30 mouse cellular contexts compared by ENCODE assay signal in the genomic region with DNA sequence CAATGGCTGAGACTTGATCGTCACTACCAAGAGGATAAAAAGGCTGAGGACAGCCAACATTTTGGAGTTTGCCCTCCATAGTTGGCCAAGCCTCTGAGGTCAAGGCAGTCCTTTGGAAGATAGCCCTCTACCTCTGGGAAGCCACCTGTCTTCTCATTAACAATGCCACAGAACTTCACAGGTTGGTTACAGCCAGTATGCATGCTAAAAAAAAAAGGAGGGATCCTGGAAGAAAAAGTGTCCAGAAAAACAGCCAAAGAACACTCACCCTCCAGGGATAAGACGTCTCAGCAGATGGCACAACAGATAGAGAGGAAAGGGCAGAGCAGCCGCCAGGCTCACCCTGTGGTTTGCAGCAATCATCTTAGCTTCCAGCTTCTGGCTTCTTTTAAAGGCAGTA.
DNase-seq lines count a peak whose midpoint lies in the region; ATAC-seq and TF ChIP-seq lines count a peak whose summit lies in the region.
"Had no signal": no experiment of that assay in that cellular context is flagged by ENCODE, and none has a peak within 500 bp of the region (broad histone marks: within the 10 kb centered on the region; RNA-seq: fewer than 3 reads in every experiment).

No protein-coding gene starts in this region.

- no peaks in the 10 kb centered on the region for H3K4me1 ChIP-seq in testis, adult 2 months (ENCODE audit: control insufficient read depth, insufficient read depth, low read length)
- H3K4me1 ChIP-seq: forebrain, embryonic 13.5 days; hindbrain, embryonic 15.5 days; midbrain, embryonic 10.5 days; midbrain, embryonic 15.5 days; neural tube, embryonic 15.5 days had no signal

- intact Hi-C loops in heart, postnatal 36 days (cut with DNase I): no loop called here
- intact Hi-C loops in gastrocnemius, postnatal 14 days (cut with DNase I; ENCODE audit: low total_unique reads): no loop called here

- no peaks in the 10 kb centered on the region for H3K36me3 ChIP-seq in testis, adult 2 months (ENCODE audit: control insufficient read depth, insufficient read depth, low read length)
- H3K36me3 ChIP-seq: heart, embryonic 13.5 days; hindbrain, embryonic 10.5 days; hindbrain, embryonic 15.5 days; midbrain, embryonic 10.5 days; midbrain, embryonic 15.5 days; neural tube, embryonic 15.5 days had no signal

- no peak for TF ChIP-seq CTCF in testis, adult 2 months (IDR thresholded peaks at IDR 0.05; ENCODE audit: control insufficient read depth, insufficient read depth, insufficient replicate concordance, low read depth, low read length)

- H3K4me3 ChIP-seq in testis, adult 2 months (ENCODE audit: control insufficient read depth, low read depth, low read length): no peak overlapping the region
- H3K4me3 ChIP-seq: forebrain, embryonic 13.5 days; heart, embryonic 13.5 days; hindbrain, embryonic 10.5 days; hindbrain, embryonic 15.5 days; midbrain, embryonic 10.5 days; midbrain, embryonic 15.5 days; neural tube, embryonic 15.5 days had no signal

- H3K27ac ChIP-seq in testis, adult 2 months (ENCODE audit: control insufficient read depth, insufficient read depth, low read depth, low read length): peak overlapping the region; percentile 88
- H3K27ac ChIP-seq: forebrain, embryonic 13.5 days; heart, embryonic 13.5 days; hindbrain, embryonic 10.5 days; hindbrain, embryonic 15.5 days; liver, embryonic 14.5 days; midbrain, embryonic 10.5 days; midbrain, embryonic 15.5 days; neural tube, embryonic 15.5 days had no signal

- no peak for TF ChIP-seq POLR2A in testis, adult 2 months (IDR thresholded peaks at IDR 0.05; ENCODE audit: control insufficient read depth, low read depth, low read length)

- H3K27me3 ChIP-seq in testis, adult 2 months (ENCODE audit: control insufficient read depth, insufficient read depth, low read length): no peaks in the 10 kb centered on the region
- H3K27me3 ChIP-seq: CH12.LX; forebrain, embryonic 13.5 days; heart, embryonic 13.5 days; hindbrain, embryonic 15.5 days; midbrain, embryonic 15.5 days; neural tube, embryonic 15.5 days had no signal

- DNase-seq in heart, adult 11 months: peak; percentile 35
- DNase-seq in heart, postnatal 36 days: no peak
- no peak for DNase-seq in testis, postnatal 10 days (ENCODE audit: low spot score)
- DNase-seq in cerebellum, adult 9-10 months: peak; percentile 5
- DNase-seq in cerebellum, postnatal 36 days: peak; percentile 7 to 12
- no peak for DNase-seq in gastrocnemius, postnatal 14 days
- DNase-seq: adrenal gland, postnatal 10 days; gastrocnemius, postnatal 25 days; heart, adult 18-20 months; heart, postnatal 10 days; kidney, adult 11 months; kidney, postnatal 10 days; layer of hippocampus, postnatal 36 days; left cerebral cortex, postnatal 4 days; lung, adult 2 months; lung, postnatal 14 days; right cerebral cortex, adult 18-20 months; right cerebral cortex, postnatal 4 days had no signal

- no peak for ATAC-seq in megakaryocyte-erythroid progenitor cell, adult 5-6 weeks (replicated peaks; ENCODE audit: low FRiP score, low TSS enrichment, poor library complexity, severe bottlenecking)
- ATAC-seq: forebrain, embryonic 13.5 days; inflammation-experienced regulatory T-cells, adult 6 months; midbrain, embryonic 15.5 days had no signal

Comparison
In these comparisons a context has a peak if more than half of its experiments do, and no peak if none do; other contexts are left out.
1. DNase-seq: peak in heart, adult 11 months (single experiment), cerebellum, adult 9-10 months (single experiment) and cerebellum, postnatal 36 days (2 of 2); none in heart, postnatal 36 days (0 of 2), testis, postnatal 10 days (single experiment) and gastrocnemius, postnatal 14 days (single experiment).